Mouse (Mus musculus) limb, embryonic 15.5 days (tissue): Measurements from ENCODE around the gene Nsrp1. TPM values are rescaled to one million over a fixed set of nuclear protein-coding genes. Genes with fewer than 3 reads are reported as not detected.

Experiments
- ATAC-seq: fragments of 200-750 bp; cut with Nextera tagmentation; 2 replicates; pipeline ENCODE4 v1.8.0; 2017; ENCODE audit warnings: low read depth, moderate TSS enrichment; ENCODE audit not compliant: insufficient number of reproducible peaks, low FRiP score, low TSS enrichment
- H3K27ac ChIP-seq: fragments of 300-500 bp; sonication (generic); 2 replicates; pipeline ENCODE4 v1.5.1; 2015; ENCODE audit warnings: moderate library complexity, mild to moderate bottlenecking, inconsistent platforms
- H3K27me3 ChIP-seq: fragments of 300-500 bp; sonication (generic); 2 replicates; pipeline ENCODE4 v1.6.1; 2015; ENCODE audit warnings: inconsistent platforms
- H3K36me3 ChIP-seq: fragments of 300-500 bp; sonication (generic); 2 replicates; pipeline ENCODE4 v1.6.1; 2015; ENCODE audit warnings: inconsistent platforms
- H3K4me1 ChIP-seq: fragments of 300-500 bp; sonication (generic); 2 replicates; pipeline ENCODE4 v1.6.1; 2015; ENCODE audit warnings: inconsistent platforms
- H3K4me2 ChIP-seq: fragments of 300-500 bp; sonication (generic); 2 replicates; pipeline ENCODE4 v1.6.1; 2015; ENCODE audit warnings: mild to moderate bottlenecking, inconsistent platforms
- H3K4me3 ChIP-seq: fragments of 300-500 bp; sonication (generic); 2 replicates; pipeline ENCODE4 v1.5.1; 2015; ENCODE audit warnings: mild to moderate bottlenecking, inconsistent platforms
- H3K9ac ChIP-seq: fragments of 300-500 bp; sonication (generic); 2 replicates; pipeline ENCODE4 v1.6.1; 2015; ENCODE audit warnings: inconsistent platforms
- H3K9me3 ChIP-seq: fragments of 300-500 bp; sonication (generic); 2 replicates; pipeline ENCODE4 v1.6.1; 2016; ENCODE audit warnings: inconsistent platforms
- WGBS: fragments of 180-500 bp; shearing (Covaris S2); methylation state at CpG from one replicate; pipeline ENCODE4 v1.1.7; 2015; 5-methylcytosine and 5-hydroxymethylcytosine counted together
- microRNA counts: library from miRNA; unstranded; fragments of <30 nt; microRNA quantifications from one replicate; lab custom pipeline; 2016
- microRNA-seq: library from miRNA; unstranded; fragments of <30 nt; microRNA quantifications from one replicate; pipeline ENCODE4, GENCODE M21; 2016
- polyA plus RNA-seq: library from polyadenylated mRNA; unstranded; fragments of >200 nt; fragmentation: Nextera tagmentation; extraction: Ambion mirVana; gene quantifications from 2 replicates; pipeline ENCODE4 v1.2.1, GENCODE M21; 2015

Gene Nsrp1
- polyA plus RNA-seq, 1 experiment from 2014 or later = 76.7 TPM

- Histone ChIP-seq H3K4me2 (no peak overlapping the region), H3K4me3 (no peak overlapping the region), H3K27ac (no peak overlapping the region), H3K9ac (no peak overlapping the region), H3K4me1 (peaks cover 19% of the 10 kb centered on the region), H3K9me3 (no peaks in the 10 kb centered on the region), H3K36me3 (no peaks in the 10 kb centered on the region), H3K27me3 (peaks cover 57% of the 10 kb centered on the region)
- ATAC-seq = no peak
- WGBS = 51% methylated on average over 5 of the region's 5 CpGs
These were observed 77.5 kb downstream of the Nsrp1 start for GRCm38 (mm10) chr11:77000741-77001140.

DNA sequence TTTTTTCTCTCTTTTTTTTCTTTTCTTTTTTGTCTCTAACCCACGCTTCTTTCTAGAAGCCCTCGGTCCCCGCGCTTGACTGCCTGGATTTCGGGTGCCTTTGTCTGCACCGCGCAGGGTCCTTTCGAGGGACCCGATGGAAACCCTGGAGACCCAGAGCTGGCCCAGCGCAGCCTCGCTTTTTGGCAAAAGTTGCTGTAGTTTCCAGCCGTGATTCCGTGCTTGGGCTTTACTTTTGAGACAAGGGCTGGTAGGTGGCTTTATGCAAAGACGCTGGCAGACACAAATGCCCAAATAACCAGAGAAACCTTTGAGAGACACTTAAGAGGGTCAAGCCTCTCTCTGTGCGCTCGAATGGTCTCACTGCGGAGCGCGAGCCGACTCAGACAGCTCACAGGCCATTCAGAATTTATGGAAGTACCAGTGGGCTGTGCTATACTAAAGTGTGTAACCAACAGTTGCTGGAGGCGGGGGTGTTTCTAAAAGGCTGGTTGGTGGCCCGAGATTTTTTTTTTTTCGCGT, 79.5 kb downstream of the Nsrp1 start:
- peak overlapping the region; percentile 96 for H3K4me2 ChIP-seq
- H3K36me3 ChIP-seq = no peaks in the 10 kb centered on the region
- no peak overlapping the region for H3K27ac ChIP-seq
- no peaks in the 10 kb centered on the region for H3K9me3 ChIP-seq
- no peak overlapping the region for H3K9ac ChIP-seq
- WGBS = 8% methylated on average over 24 of the region's 24 CpGs
- no peak for ATAC-seq
- H3K4me3 ChIP-seq = peak overlapping the region; percentile 47
- peaks cover 62% of the 10 kb centered on the region for H3K27me3 ChIP-seq
- peaks cover 19% of the 10 kb centered on the region for H3K4me1 ChIP-seq

GRCm38 (mm10) chr11:76997916-76998704, 80.1 kb downstream of the Nsrp1 start, which contains the start of gene Slc6a4:
Slc6a4 (plus strand) TSS chr11:76998603.
- Histone ChIP-seq H3K9me3 (no peaks in the 10 kb centered on the region), H3K27me3 (peaks cover 62% of the 10 kb centered on the region), H3K9ac (peak within 1 kb of the TSS; percentile 28; the same call in 1 of the 2 replicates), H3K4me2 (peak within 1 kb of the TSS; percentile 96), H3K27ac (no peak within 1 kb of the TSS), H3K4me3 (peak within 1 kb of the TSS; percentile 47), H3K36me3 (no peaks in the 10 kb centered on the region), H3K4me1 (peaks cover 19% of the 10 kb centered on the region)
- under 1% methylated on average over 47 of the region's 52 CpGs for WGBS
- ATAC-seq = no peak

DNA sequence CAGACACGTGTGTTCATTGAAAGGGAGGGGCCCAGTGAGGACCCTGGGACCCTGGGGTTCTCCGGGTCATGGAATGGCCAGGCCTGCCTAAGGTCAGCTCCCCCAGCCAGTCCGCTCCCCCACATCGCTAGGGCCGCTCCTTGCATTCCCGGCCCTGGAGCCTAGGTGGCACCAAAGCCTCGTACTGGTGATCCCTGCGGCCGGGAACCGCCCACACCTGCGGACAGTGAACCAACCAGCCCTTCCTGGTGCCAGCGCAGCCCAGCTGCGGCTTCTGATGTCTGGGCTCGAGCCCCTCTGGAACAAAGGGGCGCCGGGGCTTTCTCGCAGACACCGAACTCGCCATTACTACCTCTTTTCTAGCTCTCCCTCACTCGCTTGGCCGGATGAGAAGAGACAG, 80.9 kb downstream of the Nsrp1 start:
- Histone ChIP-seq H3K4me3 (peak overlapping the region; percentile 47), H3K4me1 (peaks cover 19% of the 10 kb centered on the region), H3K36me3 (no peaks in the 10 kb centered on the region), H3K27ac (no peak overlapping the region), H3K9me3 (no peaks in the 10 kb centered on the region), H3K4me2 (peak overlapping the region; percentile 96), H3K9ac (peak overlapping the region; percentile 28; the same call in 1 of the 2 replicates), H3K27me3 (peaks cover 62% of the 10 kb centered on the region)
- ATAC-seq = 0 out of 2 replicates have a peak, but pooled peaks have one; percentile 49
- under 1% methylated on average over 21 of the region's 21 CpGs for WGBS

DNA sequence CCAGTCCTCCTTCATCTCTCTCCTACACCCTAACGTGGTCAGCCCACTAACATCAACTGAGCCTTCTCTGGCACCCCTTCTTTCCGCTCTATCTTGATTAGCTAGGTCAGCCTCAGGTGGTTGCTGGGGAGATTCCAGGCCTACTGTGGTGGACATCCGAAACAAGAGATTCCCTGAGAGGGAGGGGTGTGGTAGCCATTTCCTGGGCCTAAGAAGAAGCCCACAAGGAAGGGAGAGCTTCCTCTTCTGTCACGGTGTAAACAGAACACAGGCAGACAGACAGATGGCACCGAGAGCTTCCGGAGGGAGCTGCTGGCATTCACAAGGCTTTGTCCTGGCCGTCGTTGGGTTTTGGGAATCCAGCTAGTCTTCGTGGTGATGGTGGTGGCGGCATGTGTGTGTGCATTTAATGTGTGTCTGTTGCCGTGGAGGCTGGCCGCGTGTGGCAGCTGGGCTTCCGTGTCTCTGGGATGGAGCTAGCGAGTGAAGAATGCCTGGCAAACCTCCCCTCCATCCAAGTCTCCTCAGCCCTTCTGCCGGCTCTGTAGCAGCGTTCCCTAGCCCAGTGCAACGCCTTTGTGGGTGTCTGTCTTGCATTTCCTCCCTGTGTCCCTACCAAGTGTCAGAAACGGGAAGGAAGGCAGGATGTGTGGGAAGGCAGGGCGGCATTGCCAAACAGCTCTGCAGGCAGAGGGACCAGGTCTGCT, 82.1 kb downstream of the Nsrp1 start:
- Histone ChIP-seq H3K27ac (no peak overlapping the region), H3K9me3 (no peaks in the 10 kb centered on the region), H3K4me3 (no peak overlapping the region), H3K4me1 (peaks cover 19% of the 10 kb centered on the region), H3K9ac (no peak overlapping the region), H3K27me3 (peaks cover 55% of the 10 kb centered on the region), H3K36me3 (no peaks in the 10 kb centered on the region), H3K4me2 (no peak overlapping the region)
- 50% methylated on average over 20 of the region's 20 CpGs for WGBS
- ATAC-seq = no peak

MicroRNA genes within 50 kb of the gene (microRNA counts, 519-probe panel; counts per million panel counts)
- microRNA mmu-miR-423-3p (lab: Ali Mortazavi, UCI) (2,831 counts per million, percentile 63 among the panel's probes with 10 or more counts), microRNA mmu-miR-423-5p (lab: Ali Mortazavi, UCI) (2,805 counts per million, percentile 63 among the panel's probes with 10 or more counts)

Small RNAs within 50 kb of the gene (microRNA-seq; reads per million reads assigned to microRNA genes)
- 4,817 reads per million, percentile 89 among the genes with 10 or more reads in this experiment for gene Mir423

Other genes starting within 250 kb of the Nsrp1 start
- 9.6 and 11.3 TPM in 2 replicates for gene Cpd, start 231.4 kb downstream of the Nsrp1 start, polyA plus RNA-seq
- gene Tmigd1, start 176.3 kb downstream of the Nsrp1 start, polyA plus RNA-seq = 2.9 and 3.3 TPM in 2 replicates
- gene Blmh, start 153.6 kb downstream of the Nsrp1 start, polyA plus RNA-seq = 218 and 230 TPM in 2 replicates
- gene Slc6a4, start 79.8 kb downstream of the Nsrp1 start, polyA plus RNA-seq = 3.5 and 4.0 TPM in 2 replicates
- 0.53 and 0.86 TPM in 2 replicates for gene Efcab5, start 110.5 kb upstream of the Nsrp1 start, polyA plus RNA-seq
- gene Ssh2, start 137.9 kb upstream of the Nsrp1 start, polyA plus RNA-seq = 7.6 and 7.9 TPM in 2 replicates